Mouse (Mus musculus): Measurements from ENCODE around the gene Gm11232.

The Gm11232 gene

DNA sequence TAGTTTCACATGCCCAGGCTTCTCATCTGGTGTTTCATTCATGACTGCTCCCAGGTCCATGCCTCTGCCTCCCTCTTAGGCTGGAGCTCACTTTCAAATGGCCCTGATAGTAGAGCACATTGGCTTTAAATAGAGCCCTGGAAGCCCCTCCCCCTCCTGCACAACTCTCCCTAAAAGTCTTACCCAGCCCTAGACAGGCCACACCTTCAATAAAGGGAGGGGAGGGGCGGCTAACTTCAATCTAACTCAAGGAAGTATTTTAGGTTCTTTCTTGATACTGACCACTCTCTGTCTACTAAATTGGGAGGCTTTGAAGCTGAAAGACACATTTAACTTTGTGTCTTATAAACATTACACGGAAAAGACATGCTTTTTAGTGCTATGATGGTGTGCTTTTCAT is at the start of gene Gm11232:
Gene Gm11232 (minus strand): TSS at position 101 of the 400 bp plus-strand sequence.
- DNase-seq (ENCODE audit: low read depth), result no peak

GRCm38 (mm10) chr4:71805977-71806534 is 48.3 kb upstream of the Gm11232 start:
- DNase-seq (ENCODE audit: low read depth), result no peak

GRCm38 (mm10) chr4:71765529-71765928 is 7.8 kb upstream of the Gm11232 start:
- DNase-seq (ENCODE audit: low read depth), result no peak

- DNase-seq (ENCODE audit: low read depth), result no peak
Observed at GRCm38 (mm10) chr4:71765071-71765470, 7.3 kb upstream of the Gm11232 start.

- no peak for DNase-seq (ENCODE audit: low read depth)
Observed at GRCm38 (mm10) chr4:71756441-71757221, 1.1 kb downstream of the Gm11232 start.

GRCm38 (mm10) chr4:71745741-71746140 is 12.0 kb downstream of the Gm11232 start:
- DNase-seq (ENCODE audit: low read depth), result no peak

DNA sequence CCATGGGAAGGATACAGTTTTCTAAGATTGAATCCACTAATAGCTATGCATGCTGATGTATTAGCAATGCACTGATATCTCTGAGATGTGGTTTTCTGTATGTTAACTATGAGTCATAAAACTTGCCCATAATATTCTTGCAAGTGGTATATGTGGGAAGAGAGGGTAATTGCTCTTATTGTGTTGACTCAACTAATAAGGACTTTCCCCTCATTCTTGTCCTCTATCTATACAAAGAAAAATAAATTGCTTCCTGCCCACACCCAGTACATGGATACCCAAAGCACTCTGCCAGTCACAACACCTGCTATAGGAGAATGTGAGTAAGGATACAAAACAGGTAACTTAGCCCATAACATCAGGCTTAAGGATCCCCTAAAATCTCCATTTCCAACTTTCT is 21.2 kb downstream of the Gm11232 start:
- DNase-seq (ENCODE audit: low read depth), result no peak

DNA sequence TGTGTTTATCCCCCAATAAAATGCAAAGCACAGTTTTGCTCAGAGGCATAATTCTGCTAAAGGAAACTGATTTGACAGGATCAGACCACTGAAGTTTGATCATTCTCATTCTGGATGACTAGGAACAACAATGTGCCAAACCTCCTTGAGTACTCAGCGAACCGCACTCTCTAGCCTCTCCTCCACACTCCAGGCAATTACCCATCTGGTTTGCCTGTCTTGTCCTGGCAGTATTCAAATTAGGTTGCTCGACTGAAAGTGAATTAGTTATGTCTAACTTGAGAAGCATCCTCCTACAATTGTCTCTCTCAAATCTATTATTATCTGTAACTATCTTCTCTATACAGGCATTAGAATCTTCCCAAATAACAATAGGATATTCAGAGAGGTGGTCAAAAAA is 22.5 kb downstream of the Gm11232 start:
- no peak for DNase-seq (ENCODE audit: low read depth)

DNA sequence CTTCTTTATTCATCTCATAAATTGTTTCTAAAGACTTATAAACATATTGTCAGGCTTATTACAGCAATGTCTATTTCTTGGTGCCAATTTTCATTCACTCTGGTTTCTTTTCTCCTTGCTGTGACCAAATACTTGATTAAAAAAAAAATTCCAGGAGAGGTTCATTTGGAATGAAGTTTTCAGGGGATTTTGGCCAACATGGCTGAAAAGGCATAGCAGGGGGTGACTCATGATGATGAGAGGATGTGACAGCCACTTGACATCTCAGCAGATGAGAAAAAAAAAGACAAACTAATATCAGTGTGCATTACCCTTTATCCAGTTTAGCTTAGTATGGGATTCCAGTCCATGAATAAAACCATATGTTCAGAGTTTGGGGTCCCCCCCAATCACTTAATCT is 28.4 kb downstream of the Gm11232 start:
- DNase-seq (ENCODE audit: low read depth), result no peak

GRCm38 (mm10) chr4:71727611-71728010 is 30.2 kb downstream of the Gm11232 start:
- no peak for DNase-seq (ENCODE audit: low read depth)

DNA sequence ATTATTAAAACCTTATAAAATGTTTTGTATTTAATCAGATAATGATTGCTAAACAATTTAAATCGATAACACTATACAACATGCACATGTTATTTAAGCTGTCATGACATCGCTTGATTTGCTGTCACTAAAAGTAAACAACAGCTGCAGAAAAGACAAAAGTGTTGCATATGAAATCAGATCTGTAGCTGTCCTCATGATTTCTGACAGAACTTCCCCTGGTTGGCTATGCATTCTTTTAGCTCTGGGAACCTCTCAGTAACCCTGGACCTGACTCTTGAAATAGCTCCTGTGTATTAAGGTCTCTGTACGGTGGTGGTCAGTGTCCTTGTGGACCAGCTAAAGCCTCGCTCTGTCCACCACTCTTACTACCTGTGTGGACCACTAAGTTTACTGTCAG is 30.7 kb downstream of the Gm11232 start:
- no peak for DNase-seq (ENCODE audit: low read depth)

GRCm38 (mm10) chr4:71725889-71726288 is 31.9 kb downstream of the Gm11232 start:
- DNase-seq (ENCODE audit: low read depth), result no peak

Data from c-Kit-positive CD71-positive TER-119-negative erythroid progenitor cells, embryonic 14.5 days (primary cell).